Mouse (Mus musculus) CH12.LX (cell line): ENCODE measurements around the gene Fam118a.

Experiments
- CTCF ChIP-seq, 2 experiments: IDR thresholded peaks in 1 of 2; conservative IDR thresholded peaks in 1 of 2; 2 replicates each; pipeline ENCODE4 v1.5.1; 2011 to 2012; ENCODE audit warnings: low read depth in 2 of 2, low read length in 2 of 2, improper control_type of control experiment in 1 of 2, inconsistent platforms in 1 of 2, mild to moderate bottlenecking in 1 of 2, moderate library complexity in 1 of 2
- EP300 ChIP-seq: IDR thresholded peaks from 2 replicates; pipeline ENCODE4 v1.6.1; 2011; ENCODE audit warnings: low read length, improper control_type of control experiment
- GABPA ChIP-seq: IDR thresholded peaks from 2 replicates; pipeline ENCODE4 v1.6.1; 2012; ENCODE audit warnings: low read depth, low read length, improper control_type of control experiment, inconsistent platforms; ENCODE audit not compliant: insufficient replicate concordance
- MAX ChIP-seq: IDR thresholded peaks from 2 replicates; pipeline ENCODE4 v1.6.1; 2011; ENCODE audit warnings: low read length, improper control_type of control experiment
- MEF2A ChIP-seq: IDR thresholded peaks from 2 replicates; pipeline ENCODE4 v1.6.1; 2014; ENCODE audit warnings: low read depth, mild to moderate bottlenecking, inconsistent platforms, low read length, improper control_type of control experiment, borderline replicate concordance
- POLR2A ChIP-seq: IDR thresholded peaks from 2 replicates; pipeline ENCODE4 v1.6.1; 2011; ENCODE audit warnings: low read depth, mild to moderate bottlenecking, improper control_type of control experiment, low read length
- RAD21 ChIP-seq: IDR thresholded peaks from 2 replicates; pipeline ENCODE4 v1.6.1; 2011; ENCODE audit warnings: low read depth, mild to moderate bottlenecking, low read length, improper control_type of control experiment, moderate library complexity
- USF1 ChIP-seq: IDR thresholded peaks from 2 replicates; pipeline ENCODE4 v1.6.1; 2014; ENCODE audit warnings: low read depth, mild to moderate bottlenecking, inconsistent platforms, low read length, improper control_type of control experiment
- ZC3H11A ChIP-seq: IDR thresholded peaks from 2 replicates; pipeline ENCODE4 v1.6.1; 2012; ENCODE audit warnings: low read depth, mild to moderate bottlenecking, inconsistent platforms, low read length, improper control_type of control experiment
- ZKSCAN1 ChIP-seq: IDR thresholded peaks from 2 replicates; pipeline ENCODE4 v1.6.1; 2012; ENCODE audit warnings: low read depth, inconsistent platforms, low read length, improper control_type of control experiment, borderline replicate concordance
- ZMIZ1 ChIP-seq: IDR thresholded peaks from 2 replicates; pipeline ENCODE4 v1.6.1; 2012; ENCODE audit warnings: low read depth, mild to moderate bottlenecking, inconsistent platforms, low read length, improper control_type of control experiment
- ZNF384 ChIP-seq: IDR thresholded peaks from 2 replicates; pipeline ENCODE4 v1.6.1; 2012; ENCODE audit warnings: low read depth, low read length, improper control_type of control experiment, inconsistent platforms

- TF ChIP-seq POLR2A (no peak), RAD21 (no peak), EP300 (peak; percentile 70), GABPA (no peak), ZC3H11A (no peak), ZMIZ1 (no peak), USF1 (no peak), CTCF (conservative IDR thresholded peaks at IDR 0.05 in 1 of 2, IDR thresholded peaks at IDR 0.05 in 1 of 2; ENCODE audit: low read depth in 2 of 2, low read length in 2 of 2) (no peak), ZNF384 (peak; percentile 97), MEF2A (no peak), ZKSCAN1 (no peak), MAX (no peak)
Measured at GRCm38 (mm10) chr15:84986171-84987019, 42.4 kb upstream of the Fam118a start.
